Mouse (Mus musculus) olfactory bulb, adult 2 months (tissue): Measurements from ENCODE around the gene Gripap1. TPM values are rescaled to one million over a fixed set of nuclear protein-coding genes. Genes with fewer than 3 reads are reported as not detected.
A peak's percentile ranks its signal among the peaks of the same experiment; 100 is the strongest.
"Not testable (repeated sequence)": the region's sequence is repeated elsewhere in the genome, so short reads cannot be mapped to it uniquely, and the experiment has no call there.

Experiments
- H3K27ac ChIP-seq: fragments of 200-500 bp; 2 replicates; pipeline ENCODE4 v1.5.1; 2012; ENCODE audit warnings: low read depth, low read length; ENCODE audit not compliant: insufficient read depth
- H3K4me1 ChIP-seq: fragments of 200-500 bp; 2 replicates; pipeline ENCODE4 v1.6.1; 2012; ENCODE audit warnings: low read length; ENCODE audit not compliant: control insufficient read depth, insufficient read depth
- H3K4me3 ChIP-seq: fragments of 200-500 bp; 2 replicates; pipeline ENCODE4 v1.5.1; 2012; ENCODE audit warnings: mild to moderate bottlenecking, low read depth, low read length, moderate library complexity; ENCODE audit not compliant: insufficient read depth
- CTCF ChIP-seq: fragments of 200-500 bp; IDR thresholded peaks from 2 replicates; pipeline ENCODE4 v1.5.1; 2012; ENCODE audit warnings: low read depth, mild to moderate bottlenecking, low read length, moderate library complexity; ENCODE audit not compliant: insufficient read depth
- POLR2A ChIP-seq: fragments of 200-500 bp; IDR thresholded peaks from 2 replicates; pipeline ENCODE4 v1.6.1; 2012; ENCODE audit warnings: mild to moderate bottlenecking, low read depth, low read length, moderate library complexity; ENCODE audit not compliant: insufficient read depth
- WGBS: fragments of 180-500 bp; shearing (Covaris S2); methylation state at CpG from one replicate; pipeline ENCODE4 v1.1.7; 2018; 5-methylcytosine and 5-hydroxymethylcytosine counted together
- polyA plus RNA-seq: library from polyadenylated mRNA; stranded (reverse); fragments of >200 nt; gene quantifications from 2 replicates; pipeline ENCODE4 v1.2.4, GENCODE M21; 2012; ENCODE audit warnings: low replicate concordance; ENCODE audit not compliant: missing spikeins, insufficient read depth, insufficient read length

Gripap1 gene
- polyA plus RNA-seq, 1 experiment = 96.6 TPM

DNA sequence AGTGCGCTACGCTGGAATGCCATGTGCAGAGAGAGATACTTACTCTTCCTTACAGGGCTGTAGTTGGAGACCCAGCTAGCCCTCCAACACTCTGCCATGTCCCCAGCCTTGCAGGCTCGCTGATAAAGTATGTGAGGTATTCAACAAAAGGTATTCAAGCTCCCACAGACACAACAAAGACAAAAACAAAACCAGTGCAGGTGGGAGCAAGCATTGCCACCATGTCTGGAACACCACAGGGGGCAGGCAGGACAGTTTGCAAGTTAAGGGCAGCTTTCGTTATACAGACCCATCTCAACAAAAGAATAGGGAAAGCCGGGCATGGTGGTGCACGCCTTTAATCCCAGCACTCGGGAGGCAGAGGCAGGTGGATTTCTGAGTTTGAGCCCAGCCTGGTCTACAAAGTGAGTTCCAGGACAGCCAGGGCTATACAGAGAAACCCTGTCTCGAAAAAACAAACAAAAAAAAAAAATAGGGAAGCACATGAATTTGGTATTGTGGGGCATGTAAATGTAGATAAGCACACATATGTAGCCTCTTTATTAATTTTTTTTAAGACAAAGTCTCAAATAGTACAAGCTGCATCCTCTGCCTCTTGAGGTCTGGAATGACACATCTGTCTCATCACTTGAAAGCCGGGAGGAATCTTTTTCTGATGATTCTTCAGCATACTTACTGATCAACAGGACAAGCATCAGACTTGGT is 13.9 kb upstream of the Gripap1 start:
- TF ChIP-seq POLR2A = no peak
- TF ChIP-seq CTCF = no peak
- Histone ChIP-seq H3K27ac (no peak overlapping the region), H3K4me3 (no peak overlapping the region), H3K4me1 (no peaks in the 10 kb centered on the region)
- 75% methylated on average over 9 of the region's 9 CpGs for WGBS

DNA sequence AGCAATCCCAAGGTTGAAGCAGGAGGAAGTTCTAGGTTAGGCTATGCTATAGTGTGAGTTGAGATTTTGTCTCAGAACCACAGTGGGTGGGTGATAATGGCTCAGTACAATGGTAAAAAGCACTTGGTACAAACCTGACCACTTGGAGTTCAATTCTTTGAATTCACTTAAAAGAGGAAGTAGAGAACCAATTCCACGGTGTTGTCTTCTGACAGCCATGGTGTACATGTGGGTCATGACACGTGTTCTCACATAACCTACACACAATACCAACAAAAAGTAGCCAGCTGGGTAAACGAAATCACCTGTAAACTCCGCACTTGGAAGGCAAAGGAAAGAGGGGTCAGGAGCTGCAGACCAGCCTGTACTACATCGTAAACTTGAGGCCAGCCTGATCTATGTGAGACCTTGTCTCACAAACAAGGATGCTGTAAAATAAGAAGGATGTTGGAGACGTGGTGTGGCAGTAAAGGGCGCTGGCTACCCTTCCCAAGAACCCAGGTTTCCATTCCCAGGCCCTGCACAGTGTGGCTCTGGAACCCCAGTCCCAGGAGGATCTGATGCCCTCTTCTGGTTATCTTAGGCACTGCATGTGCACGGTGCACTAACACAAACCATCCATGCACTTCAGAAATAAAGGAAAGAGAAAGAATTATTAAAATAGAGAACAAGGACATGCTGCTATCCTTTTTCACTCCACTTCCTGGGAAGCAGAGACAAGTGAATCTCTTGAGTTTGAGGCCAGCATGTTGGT is 13.1 kb upstream of the Gripap1 start:
- WGBS = 42% methylated on average over 8 of the region's 8 CpGs
- TF ChIP-seq CTCF = no peak
- no peak for TF ChIP-seq POLR2A

DNA sequence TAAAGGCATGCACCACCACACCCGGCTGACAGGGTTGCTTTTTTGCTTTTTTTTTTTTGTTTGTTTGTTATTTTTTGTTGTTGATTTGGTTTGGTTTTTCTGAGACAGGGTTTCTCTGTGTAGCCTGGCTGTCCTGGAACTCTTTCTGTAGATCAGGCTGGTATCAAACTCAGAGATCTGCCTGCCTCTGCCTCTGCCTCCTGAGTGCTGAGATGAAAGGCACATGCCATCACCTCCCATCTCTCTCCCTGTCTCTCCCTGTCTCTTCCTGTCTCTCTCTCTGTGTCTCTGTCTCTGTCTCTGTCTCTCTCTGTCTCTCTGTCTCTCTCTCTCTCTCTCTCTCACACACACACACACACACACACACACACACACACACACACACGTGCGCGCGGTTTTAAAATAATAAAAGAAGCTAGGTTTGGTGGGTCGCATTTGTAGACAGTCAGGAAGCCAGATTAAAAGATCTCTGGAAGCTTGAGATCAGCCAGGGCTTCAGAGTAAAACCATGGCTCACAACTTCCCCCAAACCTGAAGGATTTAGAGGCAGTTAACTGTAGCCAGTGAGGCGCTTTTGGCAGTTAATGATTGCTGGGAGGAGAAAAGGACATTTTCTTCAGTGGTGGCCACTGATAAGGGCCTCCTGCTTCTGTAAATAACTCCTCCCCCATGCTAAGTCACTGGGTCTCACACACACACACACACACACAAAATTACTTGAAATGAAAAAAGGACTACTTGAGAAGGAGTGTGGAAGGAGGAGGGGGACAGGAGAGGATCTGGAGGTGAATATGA is 10.9 kb upstream of the Gripap1 start:
- TF ChIP-seq POLR2A = no peak
- no peak for TF ChIP-seq CTCF
- no peak overlapping the region for H3K4me3 ChIP-seq
- WGBS = 79% methylated on average over 7 of the region's 7 CpGs
- H3K27ac ChIP-seq = no peak overlapping the region
- H3K4me1 ChIP-seq = no peaks in the 10 kb centered on the region

More for the DNA sequence above, 13.1 kb upstream of the Gripap1 start:
- Histone ChIP-seq H3K4me1 (no peaks in the 10 kb centered on the region), H3K27ac (no peak overlapping the region), H3K4me3 (no peak overlapping the region)

DNA sequence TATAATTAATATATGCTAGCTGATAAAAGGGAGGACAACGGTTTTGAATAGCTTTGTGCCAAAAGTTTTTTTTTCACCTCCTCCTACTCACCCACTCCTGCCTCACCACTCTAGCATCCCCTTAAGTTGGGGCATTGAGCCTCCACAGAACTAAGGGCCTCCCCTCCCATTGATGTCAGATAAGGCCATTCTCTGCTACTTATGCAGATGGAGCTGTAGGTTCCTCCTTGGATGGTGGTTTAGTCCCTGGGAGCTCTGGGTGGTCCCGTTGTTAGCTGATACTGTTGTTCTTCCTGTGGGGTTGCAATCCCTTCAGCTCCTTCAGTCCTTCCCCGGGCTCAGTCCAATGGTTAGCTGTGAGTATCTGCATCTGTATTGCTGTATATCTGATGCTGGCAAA is 10.3 kb upstream of the Gripap1 start:
- 15% methylated on average over 3 of the region's 3 CpGs for WGBS
- H3K4me3 ChIP-seq = no peak overlapping the region

DNA sequence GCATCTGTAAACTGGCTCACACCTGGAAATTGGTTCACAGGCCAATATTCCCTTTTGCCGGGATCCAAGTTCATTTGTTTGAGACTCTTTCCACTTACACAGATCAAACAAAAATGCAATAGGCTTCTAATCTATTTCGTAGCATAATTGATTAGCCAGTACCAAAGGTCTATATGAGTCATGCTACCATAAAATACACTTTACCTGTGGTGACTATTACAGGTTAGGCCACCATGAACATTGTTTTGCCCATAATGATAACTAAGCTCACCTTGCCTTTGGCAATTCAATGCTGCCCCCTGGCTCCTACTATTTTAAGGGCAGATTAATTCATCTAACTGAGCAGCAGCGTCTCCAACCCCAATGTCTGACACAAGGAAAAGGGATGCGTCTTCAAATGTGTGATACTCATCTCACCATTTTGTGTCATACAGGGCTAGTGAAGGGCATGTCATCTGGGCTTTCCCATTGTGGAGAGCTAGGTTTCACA is 6.9 kb upstream of the Gripap1 start:
- no peak overlapping the region for H3K27ac ChIP-seq
- no peak for TF ChIP-seq CTCF
- 75% methylated on average over 4 of the region's 4 CpGs for WGBS
- H3K4me1 ChIP-seq = no peaks in the 10 kb centered on the region
- H3K4me3 ChIP-seq = no peak overlapping the region

More for the DNA sequence above, 10.3 kb upstream of the Gripap1 start:
- Histone ChIP-seq H3K4me1 (no peaks in the 10 kb centered on the region), H3K27ac (no peak overlapping the region)
- TF ChIP-seq CTCF = no peak
- TF ChIP-seq POLR2A = no peak

DNA sequence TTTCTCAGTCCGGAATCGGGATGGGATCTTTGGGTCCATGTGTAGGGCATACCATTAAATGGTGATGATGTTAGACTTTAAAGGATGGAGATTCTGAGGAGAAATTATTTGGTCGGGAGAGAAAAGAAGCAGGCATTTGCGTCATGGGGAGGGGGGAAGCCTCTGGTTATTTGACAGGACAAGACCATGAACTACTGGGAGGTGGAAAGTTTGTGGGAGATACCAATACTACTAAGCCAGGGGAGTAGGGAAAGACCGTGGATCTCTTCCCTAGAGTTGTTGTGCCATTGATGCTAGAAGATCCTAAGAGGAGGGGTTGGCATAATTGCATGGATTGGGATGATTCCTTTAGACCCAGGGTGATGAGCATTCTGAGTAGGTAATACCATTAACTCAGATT is 744 bp downstream of the Gripap1 start:
- 18% methylated on average over 5 of the region's 5 CpGs for WGBS
- Histone ChIP-seq H3K4me3 (peak overlapping the region; percentile 76), H3K27ac (peak overlapping the region; percentile 83; the same call in 1 of the 2 replicates), H3K4me1 (0 out of 2 replicates have a peak, but pooled peaks cover 3% of the 10 kb centered on the region)
- no peak for TF ChIP-seq POLR2A
- TF ChIP-seq CTCF = no peak

DNA sequence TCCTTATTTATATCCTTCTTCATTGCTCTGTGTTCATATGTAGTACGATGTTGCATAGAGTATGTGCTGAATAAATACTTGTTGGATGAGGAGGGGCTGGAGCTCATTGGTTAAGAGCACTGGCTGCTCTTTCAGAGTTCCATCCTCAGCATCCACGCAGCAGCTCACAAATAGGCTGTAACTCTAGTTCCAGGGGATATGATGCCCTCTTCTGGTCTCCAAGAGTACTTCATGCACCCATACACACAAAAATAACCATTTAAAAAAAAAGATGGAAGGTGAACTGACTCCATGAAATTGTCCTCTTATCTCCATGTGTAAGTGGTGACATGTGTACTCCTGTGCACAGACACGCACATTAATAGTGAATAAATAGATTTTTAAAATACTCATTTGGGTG is 3.8 kb downstream of the Gripap1 start:
- Histone ChIP-seq H3K4me3 (no peak overlapping the region), H3K27ac (no peak overlapping the region), H3K4me1 (0 out of 2 replicates have a peak, but pooled peaks cover 3% of the 10 kb centered on the region)
- 42% methylated on average over 3 of the region's 3 CpGs for WGBS
- TF ChIP-seq POLR2A (no peak), CTCF (no peak)

DNA sequence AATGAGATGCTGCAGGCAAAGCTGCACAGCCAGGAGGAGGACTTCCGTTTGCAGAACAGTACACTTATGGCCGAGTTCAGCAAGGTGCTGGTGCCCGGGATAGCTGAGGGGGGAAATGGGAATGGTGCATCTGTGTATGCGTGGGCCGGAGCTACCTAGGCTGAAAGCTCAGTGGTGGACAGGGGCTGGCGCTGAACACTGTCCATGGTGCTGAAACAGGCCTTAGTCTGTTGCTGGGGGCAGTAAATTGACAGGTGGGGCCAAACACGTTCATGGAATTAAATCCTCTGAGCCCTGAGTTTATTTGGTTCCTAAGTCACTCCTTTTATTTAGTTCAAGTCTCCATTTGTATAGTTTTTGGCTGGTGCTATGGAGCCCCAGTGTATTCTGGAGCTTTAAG is 5.5 kb downstream of the Gripap1 start:
- TF ChIP-seq POLR2A = no peak
- no peak for TF ChIP-seq CTCF

DNA sequence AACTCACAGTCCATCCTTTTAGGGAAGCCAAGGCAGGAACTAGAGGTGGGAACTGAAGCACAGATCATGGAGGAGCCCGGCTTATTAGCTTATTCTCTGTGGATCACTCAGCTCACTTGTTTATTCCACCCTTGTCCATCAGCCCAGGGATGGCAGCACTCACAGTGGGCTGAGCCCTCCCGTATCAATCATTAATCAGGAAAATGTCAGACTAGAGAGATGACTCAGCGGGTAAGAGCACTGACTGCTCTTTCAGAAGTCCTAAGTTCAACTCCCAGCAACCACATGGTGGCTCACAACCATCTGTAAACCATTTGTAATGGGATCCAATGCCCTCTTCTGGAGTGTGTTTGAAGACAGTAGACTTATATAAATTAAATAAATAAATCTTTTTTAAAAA is 7.8 kb downstream of the Gripap1 start:
- H3K27ac ChIP-seq = no peak overlapping the region
- TF ChIP-seq POLR2A = no peak
- no peak for TF ChIP-seq CTCF
- 0 out of 2 replicates have a peak, but pooled peaks cover 3% of the 10 kb centered on the region for H3K4me1 ChIP-seq
- 79% methylated on average over 3 of the region's 3 CpGs for WGBS
- H3K4me3 ChIP-seq = no peak overlapping the region

More for the DNA sequence above, 5.5 kb downstream of the Gripap1 start:
- no peak overlapping the region for H3K4me3 ChIP-seq
- H3K4me1 ChIP-seq = 0 out of 2 replicates have a peak, but pooled peaks cover 3% of the 10 kb centered on the region
- no peak overlapping the region for H3K27ac ChIP-seq
- 38% methylated on average over 7 of the region's 7 CpGs for WGBS

DNA sequence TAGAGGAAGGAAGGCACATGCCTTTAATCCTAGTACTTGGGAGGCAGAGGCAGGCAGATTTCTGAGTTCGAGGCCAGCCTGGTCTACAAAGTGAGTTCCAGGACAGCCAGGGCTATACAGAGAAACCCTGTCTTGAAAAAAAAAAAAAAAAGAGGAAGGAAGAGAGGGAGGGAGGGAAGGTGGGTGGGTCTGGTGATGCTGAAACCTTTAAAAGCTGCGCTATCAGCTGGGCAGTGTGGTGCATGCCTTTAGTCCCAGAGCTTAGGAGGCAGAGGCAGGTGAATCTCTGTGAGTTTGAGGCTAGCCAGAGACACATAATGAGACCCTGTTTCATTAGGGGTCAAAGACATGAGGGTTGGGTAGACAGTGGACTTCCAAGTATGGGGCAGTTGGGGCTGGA is 12.6 kb downstream of the Gripap1 start:
- 85% methylated on average over 2 of the region's 2 CpGs for WGBS
- H3K4me1 ChIP-seq, H3K4me3 ChIP-seq, H3K27ac ChIP-seq: not testable (repeated sequence)

DNA sequence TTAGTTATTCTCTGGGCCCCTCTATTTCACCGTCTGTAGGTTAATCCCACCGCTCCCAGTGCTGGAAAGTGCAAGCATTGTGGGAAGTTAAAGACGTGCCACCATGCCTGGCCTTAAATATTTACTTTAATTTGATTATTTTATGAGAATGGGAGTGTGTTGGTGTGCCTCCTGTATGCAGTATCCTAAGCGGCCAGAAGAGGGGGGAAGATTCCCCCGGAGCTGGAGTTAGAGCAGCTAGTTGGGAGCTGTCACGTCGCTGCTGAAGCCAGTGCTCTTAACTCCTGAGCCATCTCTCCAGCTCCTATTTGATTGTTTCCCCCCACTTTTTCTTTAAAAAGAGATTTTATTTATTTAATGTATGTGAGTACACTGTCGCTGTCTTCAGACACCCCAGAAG is 25.5 kb downstream of the Gripap1 start:
- H3K27ac ChIP-seq, H3K4me1 ChIP-seq, H3K4me3 ChIP-seq: not testable (repeated sequence)
- 51% methylated on average over 8 of the region's 8 CpGs for WGBS
